Mouse (Mus musculus): ENCODE results near the gene Dmrta1. TPM values are rescaled to one million over a fixed set of nuclear protein-coding genes. Genes with fewer than 3 reads are reported as not detected.
"Not testable (repeated sequence)": the region's sequence is repeated elsewhere in the genome, so short reads cannot be mapped to it uniquely, and the experiment has no call there.

Dmrta1 gene
- polyA plus RNA-seq, 1 experiment from 2014 or later = 0.34 TPM

DNA sequence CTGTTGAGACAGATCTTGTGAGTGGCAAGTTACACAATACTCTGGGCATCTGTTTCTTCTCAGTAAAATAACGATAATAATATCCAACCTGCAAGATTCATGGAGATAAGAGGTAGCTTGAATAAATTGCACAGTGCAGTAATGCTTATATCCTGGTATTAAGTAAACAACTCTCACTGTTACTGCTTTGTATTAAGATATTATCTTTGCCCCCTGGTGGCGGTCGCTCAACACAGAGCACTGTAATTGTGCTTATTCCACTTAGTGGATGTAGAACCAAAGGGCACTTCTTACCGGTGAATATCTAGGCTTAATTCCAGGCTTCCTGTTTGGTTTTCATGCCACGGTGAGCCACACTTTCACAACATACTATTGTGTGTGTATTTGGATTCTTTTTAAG lies 16.4 kb downstream of the Dmrta1 start:
- Histone ChIP-seq H3K4me2 (ENCODE audit: low read length) (no peak overlapping the region), H3K9ac (replicated peaks; ENCODE audit: low read length) (no peak overlapping the region), H3K4me1 (ENCODE audit: control insufficient read depth, insufficient read depth, low read length) (no peaks in the 10 kb centered on the region), H3K9me3 (ENCODE audit: control insufficient read depth, low read length) (no peaks in the 10 kb centered on the region), H3K4me3 (replicated peaks; ENCODE audit: low read depth, low read length) (no peak overlapping the region), H3K27ac (replicated peaks; ENCODE audit: low read depth, low read length) (no peak overlapping the region), H3K27me3 (ENCODE audit: control insufficient read depth, insufficient read depth, low read length) (no peaks in the 10 kb centered on the region), H3K36me3 (ENCODE audit: control insufficient read depth, insufficient read depth, low read length) (no peaks in the 10 kb centered on the region)
- ATAC-seq (ENCODE audit: low FRiP score, low TSS enrichment) = no peak
- WGBS = 76% methylated on average over 5 of the region's 5 CpGs
- DNase-seq = no peak

- ATAC-seq (ENCODE audit: low FRiP score, low TSS enrichment) (no peak), DNase-seq (no peak)
- no peaks in the 10 kb centered on the region for H3K4me1 ChIP-seq (ENCODE audit: control insufficient read depth, insufficient read depth, low read length)
- no peaks in the 10 kb centered on the region for H3K36me3 ChIP-seq (ENCODE audit: control insufficient read depth, insufficient read depth, low read length)
- no peaks in the 10 kb centered on the region for H3K27me3 ChIP-seq (ENCODE audit: control insufficient read depth, insufficient read depth, low read length)
- no peak overlapping the region for H3K9ac ChIP-seq (replicated peaks; ENCODE audit: low read length)
- no peaks in the 10 kb centered on the region for H3K9me3 ChIP-seq (ENCODE audit: control insufficient read depth, low read length)
- H3K4me2 ChIP-seq (ENCODE audit: low read length) = no peak overlapping the region
- H3K4me3 ChIP-seq (replicated peaks; ENCODE audit: low read depth, low read length) = no peak overlapping the region
- H3K27ac ChIP-seq (replicated peaks; ENCODE audit: low read depth, low read length) = no peak overlapping the region
Measured at GRCm38 (mm10) chr4:89697951-89698350, 18.7 kb downstream of the Dmrta1 start.

- not testable (repeated sequence) for H3K36me3 ChIP-seq (ENCODE audit: control insufficient read depth, insufficient read depth, low read length); H3K9ac ChIP-seq (replicated peaks; ENCODE audit: low read length); H3K27me3 ChIP-seq (ENCODE audit: control insufficient read depth, insufficient read depth, low read length); DNase-seq; H3K4me2 ChIP-seq (ENCODE audit: low read length); H3K4me3 ChIP-seq (replicated peaks; ENCODE audit: low read depth, low read length); H3K27ac ChIP-seq (replicated peaks; ENCODE audit: low read depth, low read length); H3K4me1 ChIP-seq (ENCODE audit: control insufficient read depth, insufficient read depth, low read length); H3K9me3 ChIP-seq (ENCODE audit: control insufficient read depth, low read length); ATAC-seq (ENCODE audit: low FRiP score, low TSS enrichment)
- WGBS = 75% methylated on average over 1 of the region's 1 CpGs
Measured at GRCm38 (mm10) chr4:89723526-89724190, 44.4 kb downstream of the Dmrta1 start.
